Mouse (Mus musculus) frontal cortex, postnatal 36 days (tissue): ENCODE measurements around the gene Rtl10.

Experiments
- DNase-seq, 2 experiments: peaks; one replicate each; pipeline ENCODE4 v3.0.0; 2022; ENCODE audit warnings: low spot score in 2 of 2

The Rtl10 gene

DNA sequence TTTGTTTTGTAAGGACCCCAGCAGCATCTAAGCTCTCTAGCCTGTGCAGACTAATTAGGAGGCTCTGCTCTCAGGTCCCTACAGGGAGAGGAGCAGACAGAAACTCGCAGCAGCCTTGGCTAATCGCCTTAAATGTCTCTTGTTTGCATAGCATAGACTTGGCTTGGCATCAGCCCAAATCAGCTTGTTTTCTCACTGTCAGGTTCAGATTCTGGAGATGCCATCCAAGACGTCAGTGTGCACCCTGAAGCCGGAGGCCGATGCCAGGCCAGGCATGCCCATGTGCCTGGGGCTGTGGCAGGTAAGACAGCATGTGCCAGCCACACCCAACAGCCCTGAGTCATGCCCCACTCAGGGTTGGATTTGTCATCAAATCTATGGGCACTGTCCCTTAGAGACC, 49.2 kb downstream of the Rtl10 start:
- peak in 1 of 2 experiments; percentile 2 for DNase-seq
